Mouse (Mus musculus): ENCODE results near the gene Ryr2. TPM values are rescaled to one million over a fixed set of nuclear protein-coding genes. Genes with fewer than 3 reads are reported as not detected.

Ryr2 gene
- polyA plus RNA-seq, 1 experiment from 2014 or later: 0.25 TPM

GRCm38 (mm10) chr13:12126099-12126498, 19.4 kb upstream of the Ryr2 start:
- Histone ChIP-seq H3K27ac (ENCODE audit: low read depth, low read length) (no peak overlapping the region), H3K9me3 (ENCODE audit: control insufficient read depth, low read length) (no peaks in the 10 kb centered on the region), H3K4me2 (no peak overlapping the region), H3K27me3 (ENCODE audit: control insufficient read depth, insufficient read depth, low read length) (no peaks in the 10 kb centered on the region), H3K36me3 (ENCODE audit: control insufficient read depth, insufficient read depth, low read length) (no peaks in the 10 kb centered on the region), H3K4me1 (ENCODE audit: control insufficient read depth, insufficient read depth, low read length) (no peaks in the 10 kb centered on the region; the same call in 1 of the 2 replicates), H3K9ac (ENCODE audit: low read length) (no peak overlapping the region), H3K4me3 (ENCODE audit: low read depth, low read length) (no peak overlapping the region)
- ATAC-seq (ENCODE audit: low FRiP score) (no peak), DNase-seq (ENCODE audit: low spot score, missing footprints) (no peak)

- no peak for ATAC-seq (ENCODE audit: low FRiP score)
- no peaks in the 10 kb centered on the region for H3K9me3 ChIP-seq (ENCODE audit: control insufficient read depth, low read length)
- H3K36me3 ChIP-seq (ENCODE audit: control insufficient read depth, insufficient read depth, low read length): no peaks in the 10 kb centered on the region
- no peak overlapping the region for H3K4me3 ChIP-seq (ENCODE audit: low read depth, low read length)
- DNase-seq (ENCODE audit: low spot score, missing footprints): no peak
- WGBS: 82% methylated on average over 7 of the region's 7 CpGs
- no peaks in the 10 kb centered on the region for H3K27me3 ChIP-seq (ENCODE audit: control insufficient read depth, insufficient read depth, low read length)
- no peaks in the 10 kb centered on the region for H3K4me1 ChIP-seq (ENCODE audit: control insufficient read depth, insufficient read depth, low read length)
- no peak overlapping the region for H3K4me2 ChIP-seq
- H3K27ac ChIP-seq (ENCODE audit: low read depth, low read length): no peak overlapping the region
- H3K9ac ChIP-seq (ENCODE audit: low read length): no peak overlapping the region
These were observed 18.3 kb upstream of the Ryr2 start for GRCm38 (mm10) chr13:12124940-12125540.

- H3K4me2 ChIP-seq: no peak overlapping the region
- H3K9ac ChIP-seq (ENCODE audit: low read length): no peak overlapping the region
- no peaks in the 10 kb centered on the region for H3K27me3 ChIP-seq (ENCODE audit: control insufficient read depth, insufficient read depth, low read length)
- no peaks in the 10 kb centered on the region for H3K9me3 ChIP-seq (ENCODE audit: control insufficient read depth, low read length)
- WGBS: 88% methylated on average over 8 of the region's 8 CpGs
- no peak for ATAC-seq (ENCODE audit: low FRiP score)
- no peak for DNase-seq (ENCODE audit: low spot score, missing footprints)
- H3K4me3 ChIP-seq (ENCODE audit: low read depth, low read length): no peak overlapping the region
- H3K27ac ChIP-seq (ENCODE audit: low read depth, low read length): no peak overlapping the region
- no peaks in the 10 kb centered on the region for H3K4me1 ChIP-seq (ENCODE audit: control insufficient read depth, insufficient read depth, low read length)
- H3K36me3 ChIP-seq (ENCODE audit: control insufficient read depth, insufficient read depth, low read length): no peaks in the 10 kb centered on the region
These were observed 8.8 kb upstream of the Ryr2 start for GRCm38 (mm10) chr13:12115551-12115950.

- Histone ChIP-seq H3K27me3 (ENCODE audit: control insufficient read depth, insufficient read depth, low read length) (no peaks in the 10 kb centered on the region), H3K4me2 (no peak overlapping the region), H3K4me1 (ENCODE audit: control insufficient read depth, insufficient read depth, low read length) (no peaks in the 10 kb centered on the region), H3K36me3 (ENCODE audit: control insufficient read depth, insufficient read depth, low read length) (no peaks in the 10 kb centered on the region), H3K9me3 (ENCODE audit: control insufficient read depth, low read length) (no peaks in the 10 kb centered on the region), H3K9ac (ENCODE audit: low read length) (no peak overlapping the region), H3K27ac (ENCODE audit: low read depth, low read length) (no peak overlapping the region), H3K4me3 (ENCODE audit: low read depth, low read length) (no peak overlapping the region)
- DNase-seq (ENCODE audit: low spot score, missing footprints) (no peak), ATAC-seq (ENCODE audit: low FRiP score) (no peak)
- 81% methylated on average over 1 of the region's 1 CpGs for WGBS
These were observed 8.1 kb upstream of the Ryr2 start for GRCm38 (mm10) chr13:12114816-12115215.

- DNase-seq (ENCODE audit: low spot score, missing footprints): no peak
- Histone ChIP-seq H3K27me3 (ENCODE audit: control insufficient read depth, insufficient read depth, low read length) (peaks cover 24% of the 10 kb centered on the region), H3K9me3 (ENCODE audit: control insufficient read depth, low read length) (no peaks in the 10 kb centered on the region), H3K36me3 (ENCODE audit: control insufficient read depth, insufficient read depth, low read length) (no peaks in the 10 kb centered on the region), H3K4me2 (no peak overlapping the region), H3K4me3 (ENCODE audit: low read depth, low read length) (no peak overlapping the region), H3K27ac (ENCODE audit: low read depth, low read length) (no peak overlapping the region), H3K9ac (ENCODE audit: low read length) (no peak overlapping the region), H3K4me1 (ENCODE audit: control insufficient read depth, insufficient read depth, low read length) (peaks cover 3% of the 10 kb centered on the region; the same call in 1 of the 2 replicates)
- no peak for ATAC-seq (ENCODE audit: low FRiP score)
- 94% methylated on average over 1 of the region's 1 CpGs for WGBS
These were observed 2.2 kb upstream of the Ryr2 start for GRCm38 (mm10) chr13:12108955-12109354.

GRCm38 (mm10) chr13:12105830-12106628, 716 bp downstream of the Ryr2 start:
- H3K4me1 ChIP-seq (ENCODE audit: control insufficient read depth, insufficient read depth, low read length): peaks cover 3% of the 10 kb centered on the region; the same call in 1 of the 2 replicates
- H3K36me3 ChIP-seq (ENCODE audit: control insufficient read depth, insufficient read depth, low read length): no peaks in the 10 kb centered on the region
- peaks cover 24% of the 10 kb centered on the region for H3K27me3 ChIP-seq (ENCODE audit: control insufficient read depth, insufficient read depth, low read length)
- WGBS: under 1% methylated on average over 67 of the region's 67 CpGs
- no peaks in the 10 kb centered on the region for H3K9me3 ChIP-seq (ENCODE audit: control insufficient read depth, low read length)
- H3K9ac ChIP-seq (ENCODE audit: low read length): peak overlapping the region; percentile 65
- ATAC-seq (ENCODE audit: low FRiP score): peak; percentile 75
- no peak overlapping the region for H3K27ac ChIP-seq (ENCODE audit: low read depth, low read length)
- peak overlapping the region; percentile 96 for H3K4me2 ChIP-seq
- peak; percentile 94 for DNase-seq (ENCODE audit: low spot score, missing footprints)
- peak overlapping the region; percentile 67 for H3K4me3 ChIP-seq (ENCODE audit: low read depth, low read length)

GRCm38 (mm10) chr13:12105231-12105829, 1.4 kb downstream of the Ryr2 start:
- Histone ChIP-seq H3K9ac (ENCODE audit: low read length) (no peak overlapping the region), H3K4me3 (ENCODE audit: low read depth, low read length) (peak overlapping the region; percentile 67), H3K36me3 (ENCODE audit: control insufficient read depth, insufficient read depth, low read length) (no peaks in the 10 kb centered on the region), H3K9me3 (ENCODE audit: control insufficient read depth, low read length) (no peaks in the 10 kb centered on the region), H3K4me2 (peak overlapping the region; percentile 96), H3K27ac (ENCODE audit: low read depth, low read length) (no peak overlapping the region), H3K27me3 (ENCODE audit: control insufficient read depth, insufficient read depth, low read length) (peaks cover 24% of the 10 kb centered on the region), H3K4me1 (ENCODE audit: control insufficient read depth, insufficient read depth, low read length) (peaks cover 3% of the 10 kb centered on the region; the same call in 1 of the 2 replicates)
- ATAC-seq (ENCODE audit: low FRiP score): no peak
- WGBS: 6% methylated on average over 16 of the region's 17 CpGs
- DNase-seq (ENCODE audit: low spot score, missing footprints): peak; percentile 86

- WGBS: 57% methylated on average over 1 of the region's 1 CpGs
- H3K27me3 ChIP-seq (ENCODE audit: control insufficient read depth, insufficient read depth, low read length): peaks cover 24% of the 10 kb centered on the region
- peaks cover 3% of the 10 kb centered on the region; the same call in 1 of the 2 replicates for H3K4me1 ChIP-seq (ENCODE audit: control insufficient read depth, insufficient read depth, low read length)
- ATAC-seq (ENCODE audit: low FRiP score) (no peak), DNase-seq (ENCODE audit: low spot score, missing footprints) (no peak)
- H3K4me2 ChIP-seq: no peak overlapping the region
- no peak overlapping the region for H3K4me3 ChIP-seq (ENCODE audit: low read depth, low read length)
- no peaks in the 10 kb centered on the region for H3K36me3 ChIP-seq (ENCODE audit: control insufficient read depth, insufficient read depth, low read length)
- no peak overlapping the region for H3K27ac ChIP-seq (ENCODE audit: low read depth, low read length)
- no peak overlapping the region for H3K9ac ChIP-seq (ENCODE audit: low read length)
- no peaks in the 10 kb centered on the region for H3K9me3 ChIP-seq (ENCODE audit: control insufficient read depth, low read length)
These were observed 2.4 kb downstream of the Ryr2 start for GRCm38 (mm10) chr13:12104318-12104717.

GRCm38 (mm10) chr13:12103017-12103416, 3.7 kb downstream of the Ryr2 start:
- 63% methylated on average over 3 of the region's 3 CpGs for WGBS
- Histone ChIP-seq H3K9ac (ENCODE audit: low read length) (no peak overlapping the region), H3K36me3 (ENCODE audit: control insufficient read depth, insufficient read depth, low read length) (no peaks in the 10 kb centered on the region), H3K27me3 (ENCODE audit: control insufficient read depth, insufficient read depth, low read length) (peaks cover 24% of the 10 kb centered on the region), H3K4me1 (ENCODE audit: control insufficient read depth, insufficient read depth, low read length) (peaks cover 3% of the 10 kb centered on the region; the same call in 1 of the 2 replicates), H3K4me3 (ENCODE audit: low read depth, low read length) (no peak overlapping the region), H3K4me2 (no peak overlapping the region), H3K9me3 (ENCODE audit: control insufficient read depth, low read length) (no peaks in the 10 kb centered on the region), H3K27ac (ENCODE audit: low read depth, low read length) (no peak overlapping the region)
- ATAC-seq (ENCODE audit: low FRiP score) (no peak), DNase-seq (ENCODE audit: low spot score, missing footprints) (no peak)
